Mouse (Mus musculus) thymus, postnatal 25 days (tissue): ENCODE results near the gene Stox2.

ENCODE experiments used
- DNase-seq: peaks from one replicate; pipeline ENCODE4 v3.0.0; 2022

Gene Stox2

GRCm38 (mm10) chr8:47351914-47352701 lies 94.1 kb downstream of the Stox2 start:
- no peak for DNase-seq

- DNase-seq = no peak
Observed at GRCm38 (mm10) chr8:47349082-47349481, 97.1 kb downstream of the Stox2 start.

- no peak for DNase-seq
Observed at GRCm38 (mm10) chr8:47347809-47348208, 98.4 kb downstream of the Stox2 start.

- DNase-seq = no peak
Observed at GRCm38 (mm10) chr8:47345772-47346103, 100.4 kb downstream of the Stox2 start.

- DNase-seq = no peak
Observed at GRCm38 (mm10) chr8:47345085-47345771, 100.9 kb downstream of the Stox2 start.

GRCm38 (mm10) chr8:47341474-47341873 lies 104.7 kb downstream of the Stox2 start:
- DNase-seq = no peak

GRCm38 (mm10) chr8:47338691-47339323 lies 107.4 kb downstream of the Stox2 start:
- no peak for DNase-seq

GRCm38 (mm10) chr8:47336433-47336832 lies 109.7 kb downstream of the Stox2 start:
- DNase-seq = no peak

- no peak for DNase-seq
Observed at GRCm38 (mm10) chr8:47335940-47336339, 110.2 kb downstream of the Stox2 start.

GRCm38 (mm10) chr8:47334223-47334757 lies 111.9 kb downstream of the Stox2 start:
- no peak for DNase-seq

- DNase-seq = peak; percentile 27
Observed at GRCm38 (mm10) chr8:47332941-47333340, 113.2 kb downstream of the Stox2 start.

GRCm38 (mm10) chr8:47330982-47331381 lies 115.2 kb downstream of the Stox2 start:
- no peak for DNase-seq

- DNase-seq = no peak
Observed at GRCm38 (mm10) chr8:47326348-47326747, 119.8 kb downstream of the Stox2 start.

- no peak for DNase-seq
Observed at GRCm38 (mm10) chr8:47324117-47324820, 121.9 kb downstream of the Stox2 start.

GRCm38 (mm10) chr8:47321282-47321681 lies 124.9 kb downstream of the Stox2 start:
- no peak for DNase-seq

GRCm38 (mm10) chr8:47320707-47321106 lies 125.5 kb downstream of the Stox2 start:
- DNase-seq = no peak

- no peak for DNase-seq
Observed at GRCm38 (mm10) chr8:47318468-47318867, 127.7 kb downstream of the Stox2 start.

GRCm38 (mm10) chr8:47308176-47308575 lies 138.0 kb downstream of the Stox2 start:
- no peak for DNase-seq

- DNase-seq = no peak
Observed at GRCm38 (mm10) chr8:47306372-47306771, 139.8 kb downstream of the Stox2 start.

GRCm38 (mm10) chr8:47305880-47306279 lies 140.3 kb downstream of the Stox2 start:
- DNase-seq = no peak

GRCm38 (mm10) chr8:47298460-47298859 lies 147.7 kb downstream of the Stox2 start:
- DNase-seq = no peak

GRCm38 (mm10) chr8:47289641-47290040 lies 156.5 kb downstream of the Stox2 start:
- no peak for DNase-seq
